Mouse (Mus musculus) forebrain, embryonic 14.5 days (tissue): ENCODE data around the gene Asb18. TPM values are rescaled to one million over a fixed set of nuclear protein-coding genes. Genes with fewer than 3 reads are reported as not detected.

ENCODE experiments used
- polyA plus RNA-seq: library from polyadenylated mRNA; unstranded; fragments of >200 nt; fragmentation: Nextera tagmentation; extraction: Ambion mirVana; gene quantifications from 2 replicates; pipeline ENCODE4 v1.2.1, GENCODE M21; 2014

Asb18 gene
- polyA plus RNA-seq, 1 experiment from 2014 or later: 0.05 TPM

Other genes with a start within 250 kb of the Asb18 start
- gene Gbx2, start 83.5 kb downstream of the Asb18 start, polyA plus RNA-seq: 20.3 and 20.7 TPM in 2 replicates
- gene Iqca, start 138.7 kb upstream of the Asb18 start, polyA plus RNA-seq: 0.95 and 0.99 TPM in 2 replicates
- 33.5 and 40.2 TPM in 2 replicates for gene Ackr3, start 189.3 kb upstream of the Asb18 start, polyA plus RNA-seq